Mouse (Mus musculus) bone marrow macrophage, adult 2 months (primary cell): ENCODE results near the gene Pld6.

Experiments
- CTCF ChIP-seq: IDR thresholded peaks from 2 replicates; pipeline ENCODE4 v1.5.1; 2012; ENCODE audit warnings: low read depth, mild to moderate bottlenecking, low read length, moderate library complexity
- POLR2A ChIP-seq: IDR thresholded peaks from 2 replicates; pipeline ENCODE4 v1.6.1; 2012; ENCODE audit warnings: mild to moderate bottlenecking, low read depth, low read length, borderline replicate concordance

- TF ChIP-seq CTCF, result no peak
- TF ChIP-seq POLR2A, result no peak
These were observed 40.8 kb downstream of the Pld6 start for GRCm38 (mm10) chr11:59746614-59747013.
